Mouse (Mus musculus) G1E (cell line): Measurements from ENCODE around the gene Basp1. TPM values are rescaled to one million over a fixed set of nuclear protein-coding genes. Genes with fewer than 3 reads are reported as not detected.

Source experiments
- ATAC-seq: 2 replicates; pipeline ENCODE4 v1.8.0; 2016; ENCODE audit warnings: mild to moderate bottlenecking; ENCODE audit not compliant: insufficient number of reproducible peaks, poor library complexity, low FRiP score, severe bottlenecking; ENCODE audit errors: extremely low read depth
- DNase-seq: peaks from one replicate; pipeline ENCODE4 v3.0.0; 2012; ENCODE audit warnings: low spot score
- H3K27me3 ChIP-seq: 2 replicates; pipeline ENCODE4 v1.6.1; 2012; ENCODE audit warnings: mild to moderate bottlenecking, low read length, inconsistent platforms; ENCODE audit not compliant: insufficient read depth
- H3K36me3 ChIP-seq: replicated peaks from 2 replicates; pipeline ENCODE3; 2012; ENCODE audit warnings: mild to moderate bottlenecking, inconsistent platforms
- H3K4me1 ChIP-seq: 2 replicates; pipeline ENCODE4 v1.6.1; 2012; ENCODE audit warnings: low read depth, low read length, inconsistent platforms, mixed read lengths; ENCODE audit not compliant: insufficient read depth
- H3K4me3 ChIP-seq: 2 replicates; pipeline ENCODE4 v1.5.1; 2012; ENCODE audit warnings: low read depth, mild to moderate bottlenecking, inconsistent platforms, low read length, moderate library complexity, mixed read lengths
- H3K9me3 ChIP-seq: replicated peaks from 2 replicates; pipeline ENCODE4 v1.6.1; 2012; ENCODE audit warnings: inconsistent platforms
- CTCF ChIP-seq: IDR thresholded peaks from 2 replicates; pipeline ENCODE4 v1.5.1; 2012; ENCODE audit warnings: low read depth, low read length, inconsistent platforms, mixed read lengths
- GATA1 ChIP-seq: IDR thresholded peaks from 2 replicates; pipeline ENCODE4 v1.6.1; 2012; ENCODE audit warnings: borderline replicate concordance, low read length, inconsistent platforms, mixed read lengths
- GATA2 ChIP-seq: IDR thresholded peaks from 2 replicates; pipeline ENCODE4 v1.6.1; 2012; ENCODE audit warnings: low read depth, low read length, inconsistent platforms, borderline replicate concordance
- POLR2AphosphoS5 ChIP-seq: IDR thresholded peaks from 2 replicates; pipeline ENCODE4 v1.6.1; 2012; ENCODE audit warnings: low read depth, low read length, inconsistent platforms; ENCODE audit not compliant: insufficient replicate concordance
- TAL1 ChIP-seq: conservative IDR thresholded peaks from 2 replicates; pipeline ENCODE4 v1.6.1; 2012; ENCODE audit warnings: low read depth, low read length, inconsistent platforms, mixed read lengths
- polyA plus RNA-seq: library from polyadenylated mRNA; stranded (reverse); fragments of >175 nt; gene quantifications from 2 replicates; pipeline ENCODE4 v1.2.3, GENCODE M21; 2012
- total RNA-seq, 2 experiments: library from RNA; stranded (forward) in 1 of 2; stranded (reverse) in 1 of 2; fragments of 200-1000 nt in 1 of 2; fragments of >200 nt in 1 of 2; fragmentation: Nextera tagmentation in 1 of 2; gene quantifications; 2 replicates each; pipeline ENCODE4 v1.2.3; 2014 to 2017

Basp1 gene
- total and polyA plus RNA-seq, 3 experiments, result not detected

- no peaks in the 10 kb centered on the region for H3K27me3 ChIP-seq
- no peak for ATAC-seq
- H3K36me3 ChIP-seq, result no peaks in the 10 kb centered on the region
- no peak for TF ChIP-seq POLR2AphosphoS5
- TF ChIP-seq TAL1, result no peak
- no peak for DNase-seq
- peaks cover 8% of the 10 kb centered on the region for H3K9me3 ChIP-seq
- no peak overlapping the region for H3K4me3 ChIP-seq
- no peaks in the 10 kb centered on the region for H3K4me1 ChIP-seq
Observed at GRCm38 (mm10) chr15:25376914-25377313, 36.6 kb downstream of the Basp1 start.

GRCm38 (mm10) chr15:25373486-25373885, 40.1 kb downstream of the Basp1 start:
- TF ChIP-seq GATA1 (no peak), TAL1 (no peak), POLR2AphosphoS5 (no peak), CTCF (no peak), GATA2 (no peak)
- no peaks in the 10 kb centered on the region for H3K27me3 ChIP-seq
- no peaks in the 10 kb centered on the region for H3K36me3 ChIP-seq
- H3K4me3 ChIP-seq, result no peak overlapping the region
- peaks cover 14% of the 10 kb centered on the region for H3K9me3 ChIP-seq
- DNase-seq, result no peak
- no peaks in the 10 kb centered on the region for H3K4me1 ChIP-seq
- no peak for ATAC-seq

- no peak for TF ChIP-seq GATA1
- TF ChIP-seq POLR2AphosphoS5, result no peak
- no peak for TF ChIP-seq GATA2
- TF ChIP-seq TAL1, result no peak
- no peak for TF ChIP-seq CTCF
- ATAC-seq, result no peak
Observed at GRCm38 (mm10) chr15:25369522-25369921, 44.0 kb downstream of the Basp1 start.

GRCm38 (mm10) chr15:25365503-25365902, 48.1 kb downstream of the Basp1 start:
- no peak for TF ChIP-seq TAL1
- TF ChIP-seq GATA1, result no peak
- no peak for TF ChIP-seq POLR2AphosphoS5
- TF ChIP-seq CTCF, result no peak
- TF ChIP-seq GATA2, result no peak
- no peaks in the 10 kb centered on the region for H3K36me3 ChIP-seq
- H3K27me3 ChIP-seq, result no peaks in the 10 kb centered on the region
- H3K9me3 ChIP-seq, result peaks cover 32% of the 10 kb centered on the region
- no peak for ATAC-seq
- no peaks in the 10 kb centered on the region for H3K4me1 ChIP-seq
- DNase-seq, result no peak
- H3K4me3 ChIP-seq, result no peak overlapping the region

More at GRCm38 (mm10) chr15:25369522-25369921, 44.0 kb downstream of the Basp1 start:
- no peak overlapping the region for H3K4me3 ChIP-seq
- DNase-seq, result no peak
- H3K27me3 ChIP-seq, result no peaks in the 10 kb centered on the region
- H3K36me3 ChIP-seq, result no peaks in the 10 kb centered on the region
- H3K9me3 ChIP-seq, result peaks cover 30% of the 10 kb centered on the region
- H3K4me1 ChIP-seq, result no peaks in the 10 kb centered on the region

- no peak for TF ChIP-seq CTCF
- no peak for TF ChIP-seq GATA1
- DNase-seq (no peak), ATAC-seq (no peak)
- Histone ChIP-seq H3K36me3 (no peaks in the 10 kb centered on the region), H3K27me3 (no peaks in the 10 kb centered on the region), H3K4me1 (no peaks in the 10 kb centered on the region), H3K9me3 (peaks cover 32% of the 10 kb centered on the region), H3K4me3 (no peak overlapping the region)
Observed at GRCm38 (mm10) chr15:25364819-25365463, 48.6 kb downstream of the Basp1 start.

- Histone ChIP-seq H3K4me1 (no peaks in the 10 kb centered on the region), H3K36me3 (no peaks in the 10 kb centered on the region), H3K9me3 (peaks cover 30% of the 10 kb centered on the region), H3K27me3 (no peaks in the 10 kb centered on the region), H3K4me3 (no peak overlapping the region)
- DNase-seq (no peak), ATAC-seq (no peak)
- TF ChIP-seq GATA2 (no peak), CTCF (no peak), TAL1 (no peak), GATA1 (no peak), POLR2AphosphoS5 (no peak)
Observed at GRCm38 (mm10) chr15:25364160-25364818, 49.3 kb downstream of the Basp1 start.
